In the genomic region with DNA sequence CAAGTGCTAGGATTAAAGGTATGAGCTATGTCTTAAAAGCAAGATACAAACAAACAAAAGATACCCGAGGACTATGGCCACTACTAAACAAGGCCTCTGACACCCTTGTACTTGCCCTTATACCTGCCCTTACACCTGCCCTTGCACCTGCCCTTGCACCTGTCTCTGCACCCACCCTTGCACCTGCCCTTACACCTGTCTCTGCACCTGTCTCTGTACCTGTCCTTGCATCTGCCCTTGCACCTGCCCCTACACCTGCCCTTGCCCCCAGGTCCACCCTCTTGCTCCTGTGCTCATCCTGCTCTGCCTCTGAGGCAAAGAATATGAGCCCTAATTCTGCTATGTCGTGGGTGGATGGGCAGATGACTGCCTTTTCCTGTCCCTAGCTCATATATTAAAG, we compare ENCODE assay signal across 16 mouse cellular contexts.
"Had no signal": no experiment of that assay in that cellular context is flagged by ENCODE, and none has a peak within 500 bp of the region (broad histone marks: within the 10 kb centered on the region; RNA-seq: fewer than 3 reads in every experiment).

No protein-coding gene starts in this region.

- H3K27me3 ChIP-seq: liver, embryonic 15.5 days had no signal

- DNase-seq: liver; liver, embryonic 13.5 days; liver, postnatal 0 days; lung, adult 2 months; lung, postnatal 4 days; midbrain, embryonic 14.5 days; right cerebral cortex, postnatal 25 days; right cerebral cortex, postnatal 4 days; spleen, adult 18-20 months had no signal

- H3K4me1 ChIP-seq: liver, embryonic 13.5 days; liver, embryonic 15.5 days; lung, embryonic 15.5 days had no signal

- H3K9me3 ChIP-seq: liver, embryonic 13.5 days; liver, embryonic 15.5 days; lung, embryonic 15.5 days; midbrain, embryonic 10.5 days; midbrain, embryonic 12.5 days; neural tube, embryonic 12.5 days had no signal

- H3K27ac ChIP-seq: liver, embryonic 13.5 days; liver, embryonic 15.5 days; lung, embryonic 15.5 days; midbrain, embryonic 10.5 days; midbrain, embryonic 12.5 days; neural tube, embryonic 12.5 days had no signal

- H3K36me3 ChIP-seq: liver, embryonic 13.5 days; liver, embryonic 15.5 days; lung, embryonic 15.5 days; midbrain, embryonic 10.5 days; midbrain, embryonic 12.5 days; neural tube, embryonic 12.5 days had no signal

- H3K9ac ChIP-seq: liver, embryonic 13.5 days; liver, embryonic 15.5 days; liver, postnatal 0 days; lung, embryonic 15.5 days; midbrain, embryonic 12.5 days; neural tube, embryonic 12.5 days had no signal

- ATAC-seq: liver, postnatal 0 days; lung, postnatal 0 days had no signal

- H3K4me3 ChIP-seq: liver, embryonic 13.5 days; liver, embryonic 15.5 days; lung, embryonic 15.5 days; midbrain, embryonic 10.5 days; midbrain, embryonic 12.5 days; neural tube, embryonic 12.5 days had no signal

- H3K4me2 ChIP-seq: liver, embryonic 11.5 days; liver, embryonic 13.5 days; liver, embryonic 15.5 days; lung, embryonic 15.5 days; midbrain, embryonic 12.5 days; neural tube, embryonic 12.5 days had no signal
